Mouse (Mus musculus): Measurements from ENCODE around the gene Vmn1r191.
"Not testable (repeated sequence)": the region's sequence is repeated elsewhere in the genome, so short reads cannot be mapped to it uniquely, and the experiment has no call there.

Gene Vmn1r191

DNA sequence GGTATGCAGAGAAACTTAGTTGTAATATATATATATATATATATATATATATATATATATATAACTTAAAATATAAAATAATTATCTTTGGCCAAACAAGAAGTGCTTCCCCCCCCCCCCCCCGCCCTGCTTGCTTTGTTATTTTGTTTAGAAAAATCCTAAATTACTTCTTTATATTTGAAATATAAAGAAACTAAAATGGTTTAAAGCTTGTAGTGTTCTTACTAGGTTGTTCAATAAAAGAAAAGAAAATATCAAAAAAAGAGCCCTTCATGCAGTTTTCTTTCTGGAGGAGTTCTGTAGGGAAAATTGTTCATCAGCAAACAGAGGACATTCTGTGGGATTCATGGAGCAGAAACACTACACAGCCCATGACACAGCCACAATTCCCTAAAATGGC lies at the start of gene Vmn1r191:
Gene Vmn1r191 (minus strand): TSS at position 101 of the 400 bp plus-strand sequence.
- no peak for DNase-seq

DNA sequence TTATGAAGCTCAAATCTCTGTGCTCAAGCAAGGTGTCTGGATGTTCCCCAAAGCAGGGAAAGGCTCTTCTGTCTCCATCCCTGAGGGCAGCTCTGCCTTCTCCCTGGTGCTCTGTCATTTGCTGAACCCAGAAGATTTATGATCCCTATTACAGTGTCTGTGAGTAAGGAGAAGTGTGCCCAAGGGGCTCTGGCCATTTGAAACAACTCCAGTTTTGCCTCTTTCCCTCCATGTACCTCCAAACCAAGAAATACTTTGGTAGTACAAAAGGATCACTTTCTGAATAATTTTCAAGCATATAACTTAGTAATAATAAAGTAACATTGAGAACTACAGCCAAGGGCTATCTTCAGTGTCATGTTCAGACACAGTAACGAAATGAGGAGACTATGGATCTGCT lies 39.3 kb upstream of the Vmn1r191 start, which contains the start of gene Vmn1r193:
Gene Vmn1r193 (minus strand): TSS at position 101 of the 400 bp plus-strand sequence.
- DNase-seq, result not testable (repeated sequence)

DNA sequence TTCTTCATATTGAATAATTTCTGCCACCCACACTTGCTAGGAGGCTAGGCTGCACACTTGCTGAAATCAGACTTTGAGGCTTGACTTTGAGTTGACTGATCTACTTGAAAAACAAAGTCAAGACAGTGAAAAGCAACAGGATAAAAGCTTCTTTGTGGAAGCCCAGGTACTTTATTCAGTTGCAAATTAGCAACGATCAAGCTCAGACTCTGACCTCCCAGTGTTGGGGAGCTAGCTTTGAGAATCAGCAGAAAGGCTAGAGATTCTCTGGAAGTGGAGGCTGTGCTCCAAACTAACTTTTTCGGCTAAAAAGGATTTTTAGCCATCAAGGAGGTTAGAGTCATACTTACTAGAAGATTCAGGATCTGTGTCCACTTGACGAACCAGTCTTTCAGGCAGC lies 9.0 kb upstream of the Vmn1r191 start:
- DNase-seq, result not testable (repeated sequence)

DNA sequence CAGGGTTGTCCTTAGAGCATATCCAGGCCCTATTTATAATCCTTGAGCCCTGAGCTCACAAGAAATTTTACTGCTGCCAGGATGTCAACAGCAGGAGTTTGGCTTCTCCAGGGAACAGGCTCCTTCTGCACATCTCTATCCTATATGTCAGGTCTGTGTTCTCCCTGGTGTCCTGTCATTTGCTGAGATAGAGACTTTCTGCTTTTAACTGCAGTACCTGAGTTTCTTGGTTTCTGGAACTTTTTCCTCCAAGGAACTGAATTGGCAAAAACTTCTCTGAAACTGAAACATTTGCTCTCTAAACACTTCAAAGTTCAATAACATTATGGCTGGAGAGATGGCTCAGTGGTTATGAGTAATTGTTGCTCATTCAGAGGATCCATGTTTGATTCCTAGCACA lies 7.3 kb upstream of the Vmn1r191 start, which contains the start of gene Vmn1r192:
Gene Vmn1r192 (minus strand): TSS at position 101 of the 400 bp plus-strand sequence.
- DNase-seq, result no peak

DNA sequence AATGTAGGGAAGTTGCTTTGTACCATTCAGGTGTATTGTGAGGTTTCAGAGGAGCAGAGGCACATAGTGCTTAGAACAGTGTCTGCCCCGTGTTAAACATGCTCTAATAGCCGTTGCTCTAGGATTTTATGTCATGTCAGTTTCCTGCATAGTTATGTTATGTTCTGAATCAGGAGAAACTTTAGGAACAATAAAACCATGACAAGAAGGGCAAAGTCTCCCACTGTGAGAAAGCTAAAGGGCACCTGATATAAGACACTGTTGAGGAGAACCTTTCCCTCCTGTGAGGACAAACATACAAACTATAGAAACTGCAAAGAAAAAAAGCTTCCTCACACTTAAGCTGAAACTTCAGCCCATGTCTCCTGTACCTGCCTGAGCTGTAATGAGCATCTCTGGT lies 6.6 kb upstream of the Vmn1r191 start:
- DNase-seq, result no peak

DNA sequence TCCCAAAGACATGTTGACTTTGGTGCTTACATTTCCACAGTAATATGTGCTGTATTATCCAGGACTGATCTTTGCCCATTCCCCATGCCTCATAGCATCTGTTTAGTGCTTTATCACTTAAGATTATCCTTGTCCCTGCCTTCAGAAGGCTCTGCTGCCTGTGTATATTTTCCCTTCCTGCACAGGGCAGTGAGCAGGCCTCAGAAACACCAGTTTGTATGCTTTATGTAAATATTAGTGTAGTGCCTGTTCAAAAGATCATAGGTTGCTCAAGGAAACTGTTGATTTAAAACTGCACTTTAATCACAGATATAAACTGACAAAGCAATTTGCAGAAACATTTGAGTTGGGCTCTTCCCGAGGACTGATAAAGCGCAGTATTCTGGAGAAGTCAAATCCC lies 5.5 kb upstream of the Vmn1r191 start:
- no peak for DNase-seq

DNA sequence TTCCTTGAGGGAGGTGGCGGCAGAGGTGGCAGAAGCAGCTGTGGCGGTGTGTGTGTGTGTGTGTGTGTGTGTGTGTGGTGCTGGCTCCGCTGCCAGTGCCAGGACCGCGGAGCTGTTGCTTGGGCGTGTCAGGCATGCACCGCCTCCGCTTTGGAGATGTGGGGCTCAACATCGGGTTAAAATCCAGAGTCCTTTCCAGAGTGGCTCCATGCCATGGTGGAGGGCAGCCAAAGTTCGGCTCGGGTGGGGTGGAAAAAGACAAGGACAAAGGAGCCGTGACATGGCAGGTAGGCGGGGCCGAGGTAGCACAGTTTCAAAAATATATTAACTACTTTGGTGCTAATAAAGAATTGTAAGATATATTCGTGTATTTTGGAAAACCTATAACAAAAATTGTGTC lies 15.4 kb downstream of the Vmn1r191 start:
- DNase-seq, result no peak

DNA sequence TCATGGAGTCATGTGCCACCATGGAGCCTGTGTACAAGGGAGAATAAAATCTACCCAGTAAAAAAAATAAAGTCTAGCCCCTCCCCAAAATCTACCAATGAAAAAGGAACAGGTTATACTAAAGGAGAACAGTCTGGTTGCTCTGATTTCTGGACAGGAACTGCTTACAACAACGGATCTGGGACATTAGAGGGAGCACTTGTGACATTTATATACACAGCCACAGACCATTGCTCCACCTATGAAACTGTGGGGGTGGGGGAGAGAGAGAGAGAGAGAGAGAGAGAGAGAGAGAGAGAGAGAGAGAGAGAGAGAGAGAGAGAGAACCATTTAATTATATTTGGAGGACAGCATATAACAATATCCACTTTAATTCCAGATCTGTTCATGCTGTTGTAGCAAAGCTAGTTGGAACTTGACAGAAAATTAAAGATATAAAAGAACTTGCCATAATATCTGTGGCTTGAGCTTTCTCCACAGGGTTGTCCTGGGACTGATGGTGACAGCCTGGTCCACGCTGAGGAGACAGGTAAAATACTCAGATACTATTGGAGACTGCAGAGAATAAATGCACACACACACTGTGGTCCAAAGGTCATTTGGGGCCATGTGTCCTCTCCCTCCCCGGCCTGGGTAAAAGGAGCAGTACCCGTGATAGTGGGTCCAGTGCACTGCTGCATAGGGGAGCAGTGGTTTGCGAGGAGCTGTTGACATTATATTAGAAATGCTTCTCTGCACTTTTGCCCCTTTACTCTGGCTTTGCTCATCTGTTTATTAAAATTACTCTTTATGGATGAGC lies 47.1 kb downstream of the Vmn1r191 start:
- DNase-seq, result not testable (repeated sequence)
